Mouse (Mus musculus) liver, adult 2 months (tissue): Measurements from ENCODE around the gene Obp2b.

Source experiments
- CTCF ChIP-seq: fragments of 200-500 bp; IDR thresholded peaks from 2 replicates; pipeline ENCODE4 v1.5.1; 2011; ENCODE audit warnings: low read depth, low read length, control low read depth
- POLR2A ChIP-seq: fragments of 200-500 bp; IDR thresholded peaks from 2 replicates; pipeline ENCODE4 v1.6.1; 2011; ENCODE audit warnings: low read length, control low read depth; ENCODE audit not compliant: insufficient read depth; ENCODE audit errors: extremely low read depth

DNA sequence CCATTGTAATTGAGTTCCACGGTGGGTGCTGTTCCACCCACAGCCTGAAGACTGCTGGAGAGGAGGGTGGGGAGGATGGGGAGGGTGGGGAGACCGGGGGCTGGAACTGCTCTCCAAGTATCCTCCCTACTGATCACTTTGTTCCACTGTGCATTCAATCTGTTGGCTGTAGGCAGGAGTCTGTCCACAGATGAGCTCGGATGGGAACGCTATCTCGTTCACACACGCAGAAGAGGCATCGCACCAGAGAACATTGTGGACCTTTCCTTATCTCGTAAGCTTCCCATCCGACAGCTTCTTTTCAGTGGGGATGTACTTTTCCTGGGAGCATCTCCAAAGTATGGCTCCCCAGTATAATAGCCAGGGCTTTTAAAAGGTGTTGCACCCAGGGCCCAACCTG, 42.3 kb downstream of the Obp2b start:
- TF ChIP-seq POLR2A = no peak
- TF ChIP-seq CTCF = no peak
